Mouse (Mus musculus): ENCODE measurements around the gene Tmem176b.

DNA sequence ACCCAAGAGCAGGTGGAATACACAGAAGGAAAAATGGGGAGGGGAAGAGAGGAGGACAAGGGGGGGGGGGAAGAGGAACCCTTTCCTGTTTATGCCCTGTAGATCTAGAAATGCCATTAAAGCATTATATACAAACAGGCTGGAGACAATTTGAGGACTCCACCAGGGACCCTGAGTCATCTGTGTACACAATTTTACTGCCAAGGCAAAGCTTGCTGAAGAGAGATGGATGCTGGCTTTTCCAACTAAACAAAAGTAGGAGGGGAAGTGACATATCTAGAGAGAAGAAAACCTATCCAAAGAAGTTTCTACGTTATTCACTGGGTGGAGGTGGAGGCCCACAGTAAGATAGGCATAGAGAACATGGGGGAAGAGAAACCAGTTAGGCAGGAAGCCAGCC is 11.1 kb downstream of the Tmem176b start:
- TF ChIP-seq CTCF (IDR thresholded peaks at IDR 0.05; ENCODE audit: borderline replicate concordance, insufficient read depth, low read length) (no peak), POLR2A (IDR thresholded peaks at IDR 0.05; ENCODE audit: low read depth, low read length) (no peak)

All from embryonic fibroblast, embryonic 13.5 days (primary cell).